Mouse (Mus musculus) kidney, adult 2 months (tissue): Measurements from ENCODE around the gene Gstcd.

Source experiments
- CTCF ChIP-seq: fragments of 200-500 bp; conservative IDR thresholded peaks from 2 replicates; pipeline ENCODE4 v1.5.1; 2011; ENCODE audit warnings: low read depth, mild to moderate bottlenecking, control low read depth, low read length, moderate library complexity, mixed read lengths; ENCODE audit not compliant: insufficient read depth, insufficient read length
- POLR2A ChIP-seq: fragments of 200-500 bp; IDR thresholded peaks from one replicate; pipeline ENCODE4 v1.6.1; 2011; ENCODE audit warnings: low read depth, low read length, control low read depth

GRCm38 (mm10) chr3:133092936-133093335 is 1.1 kb upstream of the Gstcd start:
- no peak for TF ChIP-seq POLR2A
- TF ChIP-seq CTCF, result no peak
